In genomic region chr7:28410841-28411475, GRCm38 (mm10) we compare ENCODE assay signal across 10 mouse cellular contexts. TPM values are rescaled to one million over a fixed set of nuclear protein-coding genes. Genes with fewer than 3 reads are reported as not detected.
DNase-seq lines count a peak whose midpoint lies in the region; ATAC-seq and TF ChIP-seq lines count a peak whose summit lies in the region.
"Had no signal": no experiment of that assay in that cellular context is flagged by ENCODE, and none has a peak within 500 bp of the region (broad histone marks: within the 10 kb centered on the region; RNA-seq: fewer than 3 reads in every experiment).

No protein-coding gene starts in this region.

- no peaks in the 10 kb centered on the region for H3K27me3 ChIP-seq in heart, embryonic 10.5 days (ENCODE audit: insufficient read depth, poor library complexity, severe bottlenecking)
- no peaks in the 10 kb centered on the region for H3K27me3 ChIP-seq in intestine, postnatal 0 days (replicated peaks; ENCODE audit: control insufficient read depth, insufficient read depth, low read length)
- no peaks in the 10 kb centered on the region for H3K27me3 ChIP-seq in forebrain, embryonic 15.5 days

- DNase-seq in heart, adult 18-20 months = peak; percentile 80 to 89
- no peak for DNase-seq in heart, embryonic 10.5 days (ENCODE audit: low spot score)
- DNase-seq in gastrocnemius, adult 18-20 months (ENCODE audit: low spot score) = peak; percentile 77
- DNase-seq in lung, postnatal 4 days = peak; percentile 53 to 69
- no peak for DNase-seq in thymus, postnatal 10 days (ENCODE audit: low spot score in 2 of 2)
- no peak for DNase-seq in left cerebral cortex, adult 18-20 months (ENCODE audit: low spot score in 2 of 2)

- 88% methylated on average over 3 of the region's 3 CpGs for WGBS in heart, embryonic 10.5 days
- 40% methylated on average over 3 of the region's 3 CpGs for WGBS in intestine, postnatal 0 days
- 89% methylated on average over 3 of the region's 3 CpGs for WGBS in forebrain, embryonic 15.5 days

- peak; percentile 87 for ATAC-seq in intestine, postnatal 0 days
- no peak for ATAC-seq in forebrain, embryonic 15.5 days (replicated peaks)

- no peak overlapping the region for H3K9ac ChIP-seq in intestine, postnatal 0 days (ENCODE audit: low read depth, low read length)
- H3K9ac ChIP-seq in forebrain, embryonic 15.5 days (replicated peaks) = no peak overlapping the region
- H3K9ac ChIP-seq: hindbrain, embryonic 14.5 days had no signal

- no peaks in the 10 kb centered on the region for H3K9me3 ChIP-seq in heart, embryonic 10.5 days
- no peaks in the 10 kb centered on the region for H3K9me3 ChIP-seq in intestine, postnatal 0 days (ENCODE audit: control insufficient read depth)
- no peaks in the 10 kb centered on the region for H3K9me3 ChIP-seq in forebrain, embryonic 15.5 days

- H3K4me3 ChIP-seq in heart, embryonic 10.5 days = no peak overlapping the region
- no peak overlapping the region for H3K4me3 ChIP-seq in intestine, postnatal 0 days (ENCODE audit: low read depth, low read length)
- no peak overlapping the region for H3K4me3 ChIP-seq in forebrain, embryonic 15.5 days

- TF ChIP-seq CTCF in intestine, postnatal 0 days (IDR thresholded peaks at IDR 0.05; ENCODE audit: low read depth) = no peak

- peaks cover 95% of the 10 kb centered on the region for H3K36me3 ChIP-seq in heart, embryonic 10.5 days
- H3K36me3 ChIP-seq in intestine, postnatal 0 days (ENCODE audit: control insufficient read depth, insufficient read depth) = peaks cover 72% of the 10 kb centered on the region
- H3K36me3 ChIP-seq in forebrain, embryonic 15.5 days = peaks cover 84% of the 10 kb centered on the region

- no peaks in the 10 kb centered on the region for H3K4me1 ChIP-seq in heart, embryonic 10.5 days
- 0 out of 2 replicates have a peak, but pooled peaks cover 7% of the 10 kb centered on the region for H3K4me1 ChIP-seq in intestine, postnatal 0 days (replicated peaks; ENCODE audit: control insufficient read depth, insufficient read depth, low read length)
- H3K4me1 ChIP-seq in forebrain, embryonic 15.5 days = no peaks in the 10 kb centered on the region

- no peak overlapping the region for H3K4me2 ChIP-seq in intestine, postnatal 0 days (replicated peaks; ENCODE audit: low read depth)
- H3K4me2 ChIP-seq in forebrain, embryonic 15.5 days (replicated peaks) = no peak overlapping the region
- H3K4me2 ChIP-seq: hindbrain, embryonic 14.5 days had no signal

- H3K27ac ChIP-seq in heart, embryonic 10.5 days = no peak overlapping the region
- peak overlapping the region; percentile 82 for H3K27ac ChIP-seq in intestine, postnatal 0 days (ENCODE audit: low read depth, low read length)
- H3K27ac ChIP-seq in forebrain, embryonic 15.5 days (replicated peaks) = no peak overlapping the region
- H3K27ac ChIP-seq: hindbrain, embryonic 14.5 days; macrophage had no signal

RNA-seq across cellular contexts. Expression of gene Paf1, which starts 18.2 kb away (rescaled TPM):
- total RNA-seq in heart, adult 18-20 months (2021) = 10 to 100 TPM; 39.5 to 44.5 TPM
- polyA plus RNA-seq in heart, embryonic 10.5 days (2016; fragmentation: Nextera tagmentation; extraction: Ambion mirVana) = 79.8 and 81.3 TPM in 2 replicates
- 10 to 100 TPM; 29.5 to 31.2 TPM for total RNA-seq in gastrocnemius, adult 18-20 months (2021)
- 54.6 and 60.6 TPM in 2 replicates for polyA plus RNA-seq in intestine, postnatal 0 days (2015; fragmentation: Nextera tagmentation; extraction: Ambion mirVana)
- polyA plus RNA-seq in forebrain, embryonic 15.5 days (2015; fragmentation: Nextera tagmentation; extraction: Ambion mirVana) = 98.0 and 106 TPM in 2 replicates
- 10 to 100 TPM; 54.8 to 59.0 TPM for total RNA-seq in left cerebral cortex, adult 18-20 months (2021)

RNA-seq across cellular contexts. Expression of gene Med29, which starts 18.4 kb away (rescaled TPM):
- 10 to 100 TPM; 21.8 TPM for total RNA-seq in heart, adult 18-20 months (2021)
- 58.8 and 62.0 TPM in 2 replicates for polyA plus RNA-seq in heart, embryonic 10.5 days (2016; fragmentation: Nextera tagmentation; extraction: Ambion mirVana)
- 10 to 100 TPM; 22.7 to 24.1 TPM for total RNA-seq in gastrocnemius, adult 18-20 months (2021)
- polyA plus RNA-seq in intestine, postnatal 0 days (2015; fragmentation: Nextera tagmentation; extraction: Ambion mirVana) = 42.7 and 44.2 TPM in 2 replicates
- polyA plus RNA-seq in forebrain, embryonic 15.5 days (2015; fragmentation: Nextera tagmentation; extraction: Ambion mirVana) = 44.6 and 46.9 TPM in 2 replicates
- total RNA-seq in left cerebral cortex, adult 18-20 months (2021) = 10 to 100 TPM; 20.3 to 22.0 TPM

RNA-seq across cellular contexts. Expression of gene Gmfg, which starts 26.3 kb away (rescaled TPM):
- total RNA-seq in heart, adult 18-20 months (2021) = 1 to 10 TPM; 5.4 to 7.8 TPM
- polyA plus RNA-seq in heart, embryonic 10.5 days (2016; fragmentation: Nextera tagmentation; extraction: Ambion mirVana) = 7.5 and 8.7 TPM in 2 replicates
- 1 to 10 TPM in 1 of 2 experiments, under 1 TPM in 1; 0.82 to 1.8 TPM for total RNA-seq in gastrocnemius, adult 18-20 months (2021)
- 33.6 and 35.0 TPM in 2 replicates for polyA plus RNA-seq in intestine, postnatal 0 days (2015; fragmentation: Nextera tagmentation; extraction: Ambion mirVana)
- polyA plus RNA-seq in forebrain, embryonic 15.5 days (2015; fragmentation: Nextera tagmentation; extraction: Ambion mirVana) = 4.0 and 4.7 TPM in 2 replicates
- total RNA-seq in left cerebral cortex, adult 18-20 months (2021) = 1 to 10 TPM; 1.4 to 1.5 TPM

RNA-seq across cellular contexts. Expression of gene Zfp36, which starts 30.9 kb away (rescaled TPM):
- 10 to 100 TPM; 18.4 to 27.3 TPM for total RNA-seq in heart, adult 18-20 months (2021)
- 13.7 and 15.1 TPM in 2 replicates for polyA plus RNA-seq in heart, embryonic 10.5 days (2016; fragmentation: Nextera tagmentation; extraction: Ambion mirVana)
- 10 to 100 TPM; 10.1 to 37.0 TPM for total RNA-seq in gastrocnemius, adult 18-20 months (2021)
- polyA plus RNA-seq in intestine, postnatal 0 days (2015; fragmentation: Nextera tagmentation; extraction: Ambion mirVana) = 57.3 and 61.5 TPM in 2 replicates
- 5.6 and 5.7 TPM in 2 replicates for polyA plus RNA-seq in forebrain, embryonic 15.5 days (2015; fragmentation: Nextera tagmentation; extraction: Ambion mirVana)
- total RNA-seq in left cerebral cortex, adult 18-20 months (2021) = 1 to 10 TPM; 1.4 to 2.3 TPM

RNA-seq across cellular contexts. Expression of gene Plekhg2, which starts 38.6 kb away (rescaled TPM):
- total RNA-seq in heart, adult 18-20 months (2021) = 10 to 100 TPM; 11.3 to 13.4 TPM
- 68.3 and 75.1 TPM in 2 replicates for polyA plus RNA-seq in heart, embryonic 10.5 days (2016; fragmentation: Nextera tagmentation; extraction: Ambion mirVana)
- total RNA-seq in gastrocnemius, adult 18-20 months (2021) = 1 to 10 TPM; 4.8 to 5.9 TPM
- polyA plus RNA-seq in intestine, postnatal 0 days (2015; fragmentation: Nextera tagmentation; extraction: Ambion mirVana) = 10.6 and 11.9 TPM in 2 replicates
- polyA plus RNA-seq in forebrain, embryonic 15.5 days (2015; fragmentation: Nextera tagmentation; extraction: Ambion mirVana) = 42.8 and 47.8 TPM in 2 replicates
- 1 to 10 TPM; 4.8 to 5.2 TPM for total RNA-seq in left cerebral cortex, adult 18-20 months (2021)

Comparison
In these comparisons a context has a peak if more than half of its experiments do, and no peak if none do; other contexts are left out.
1. DNase-seq: peak in heart, adult 18-20 months (2 of 2), gastrocnemius, adult 18-20 months (single experiment) and lung, postnatal 4 days (2 of 2); none in heart, embryonic 10.5 days (single experiment), thymus, postnatal 10 days (0 of 2) and left cerebral cortex, adult 18-20 months (0 of 2).